ENCODE assay signal across 18 mouse cellular contexts in genomic region chr19:40349281-40349680, GRCm38 (mm10).
DNase-seq lines count a peak whose midpoint lies in the region; ATAC-seq and TF ChIP-seq lines count a peak whose summit lies in the region.
"Had no signal": no experiment of that assay in that cellular context is flagged by ENCODE, and none has a peak within 500 bp of the region (broad histone marks: within the 10 kb centered on the region; RNA-seq: fewer than 3 reads in every experiment).

No protein-coding gene starts in this region.

- TF ChIP-seq POLR2A in kidney, adult 2 months (IDR thresholded peaks at IDR 0.05; ENCODE audit: low read depth, low read length) = no peak

- H3K27ac ChIP-seq in kidney, embryonic 15.5 days = 0 out of 2 replicates have a peak overlapping the region, but pooled peaks have one; percentile 0
- H3K27ac ChIP-seq in kidney, adult 2 months (ENCODE audit: insufficient read depth, low read depth, low read length) = no peak overlapping the region
- H3K27ac ChIP-seq in forebrain, embryonic 13.5 days = peak overlapping the region; percentile 87
- peak overlapping the region; percentile 58; the same call in 1 of the 2 replicates for H3K27ac ChIP-seq in forebrain, postnatal 0 days (ENCODE audit: low read depth, low read length)
- H3K27ac ChIP-seq in midbrain, embryonic 13.5 days = peak overlapping the region; percentile 75; the same call in 1 of the 2 replicates

- peaks cover 12% of the 10 kb centered on the region; the same call in 1 of the 2 replicates for H3K36me3 ChIP-seq in kidney, embryonic 15.5 days
- H3K36me3 ChIP-seq in kidney, adult 2 months (ENCODE audit: control insufficient read depth, insufficient read depth, low read length) = no peaks in the 10 kb centered on the region; the same call in 1 of the 2 replicates
- peaks cover 18% of the 10 kb centered on the region for H3K36me3 ChIP-seq in forebrain, embryonic 13.5 days (ENCODE audit: poor library complexity, severe bottlenecking)
- peaks cover 23% of the 10 kb centered on the region for H3K36me3 ChIP-seq in forebrain, postnatal 0 days (ENCODE audit: insufficient read depth)
- 0 out of 2 replicates have a peak, but pooled peaks cover 14% of the 10 kb centered on the region for H3K36me3 ChIP-seq in midbrain, embryonic 13.5 days
- H3K36me3 ChIP-seq: limb, embryonic 15.5 days had no signal

- no peaks in the 10 kb centered on the region for H3K27me3 ChIP-seq in kidney, embryonic 15.5 days
- H3K27me3 ChIP-seq in kidney, adult 2 months (replicated peaks; ENCODE audit: control insufficient read depth, insufficient read depth, low read length) = no peaks in the 10 kb centered on the region
- no peaks in the 10 kb centered on the region for H3K27me3 ChIP-seq in forebrain, embryonic 13.5 days
- no peaks in the 10 kb centered on the region for H3K27me3 ChIP-seq in forebrain, postnatal 0 days (ENCODE audit: insufficient read depth, low read length)
- no peaks in the 10 kb centered on the region for H3K27me3 ChIP-seq in midbrain, embryonic 13.5 days
- H3K27me3 ChIP-seq: limb, embryonic 15.5 days had no signal

- peaks cover 10% of the 10 kb centered on the region; the same call in 1 of the 2 replicates for H3K4me1 ChIP-seq in kidney, embryonic 15.5 days
- H3K4me1 ChIP-seq in kidney, adult 2 months (ENCODE audit: control insufficient read depth, insufficient read depth, low read length) = no peaks in the 10 kb centered on the region
- peaks cover 52% of the 10 kb centered on the region for H3K4me1 ChIP-seq in forebrain, embryonic 13.5 days
- H3K4me1 ChIP-seq in forebrain, postnatal 0 days (ENCODE audit: insufficient read depth) = peaks cover 15% of the 10 kb centered on the region
- H3K4me1 ChIP-seq in midbrain, embryonic 13.5 days (replicated peaks) = peaks cover 31% of the 10 kb centered on the region

- H3K4me2 ChIP-seq in kidney, embryonic 15.5 days = no peak overlapping the region
- H3K4me2 ChIP-seq in forebrain, embryonic 13.5 days = no peak overlapping the region
- no peak overlapping the region for H3K4me2 ChIP-seq in forebrain, postnatal 0 days (ENCODE audit: low read depth)
- H3K4me2 ChIP-seq in midbrain, embryonic 13.5 days (replicated peaks) = no peak overlapping the region
- H3K4me2 ChIP-seq: limb, embryonic 15.5 days; lung, embryonic 14.5 days had no signal

- WGBS in kidney, embryonic 15.5 days = 80% methylated on average over 3 of the region's 3 CpGs
- 83% methylated on average over 3 of the region's 3 CpGs for WGBS in kidney, adult 2 months
- WGBS in forebrain, embryonic 13.5 days = 45% methylated on average over 3 of the region's 3 CpGs
- WGBS in forebrain, postnatal 0 days = 37% methylated on average over 3 of the region's 3 CpGs
- 52% methylated on average over 3 of the region's 3 CpGs for WGBS in midbrain, embryonic 13.5 days

- DNase-seq in kidney, adult 2 months = no peak
- DNase-seq in forebrain, postnatal 0 days = no peak
- DNase-seq in lung, adult 18-20 months = no peak
- no peak for DNase-seq in right cerebral cortex, postnatal 36 days (ENCODE audit: low spot score in 2 of 2)
- DNase-seq: adrenal gland, adult 2 months; cerebellum, adult 18-20 months; heart, adult 2 months; heart, postnatal 4 days; kidney, adult 9 months; lung, embryonic 14.5 days; right cerebral cortex, postnatal 14 days; thymus, adult 18-20 months had no signal

- no peak for TF ChIP-seq CTCF in kidney, adult 2 months (conservative IDR thresholded peaks at IDR 0.05; ENCODE audit: insufficient read depth, insufficient read length, low read depth, low read length)
- no peak for TF ChIP-seq CTCF in forebrain, postnatal 0 days (IDR thresholded peaks at IDR 0.05; ENCODE audit: low read depth)

- no peak for ATAC-seq in kidney, embryonic 15.5 days (replicated peaks; ENCODE audit: low FRiP score)
- no peak for ATAC-seq in forebrain, embryonic 13.5 days
- no peak for ATAC-seq in forebrain, postnatal 0 days
- no peak for ATAC-seq in midbrain, embryonic 13.5 days

- no peak overlapping the region for H3K9ac ChIP-seq in kidney, embryonic 15.5 days
- H3K9ac ChIP-seq in forebrain, embryonic 13.5 days = no peak overlapping the region
- no peak overlapping the region for H3K9ac ChIP-seq in forebrain, postnatal 0 days
- H3K9ac ChIP-seq in midbrain, embryonic 13.5 days (replicated peaks) = no peak overlapping the region
- H3K9ac ChIP-seq: limb, embryonic 15.5 days; lung, embryonic 14.5 days had no signal

- H3K4me3 ChIP-seq in kidney, embryonic 15.5 days (replicated peaks) = no peak overlapping the region
- H3K4me3 ChIP-seq in kidney, adult 2 months (ENCODE audit: insufficient read depth, low read depth, low read length) = no peak overlapping the region
- H3K4me3 ChIP-seq in forebrain, embryonic 13.5 days = no peak overlapping the region
- H3K4me3 ChIP-seq in forebrain, postnatal 0 days (ENCODE audit: low read depth, low read length) = no peak overlapping the region
- H3K4me3 ChIP-seq in midbrain, embryonic 13.5 days (replicated peaks) = no peak overlapping the region
- H3K4me3 ChIP-seq: heart, adult 2 months; limb, embryonic 15.5 days; myocyte had no signal

- 0 out of 2 replicates have a peak, but pooled peaks cover 2% of the 10 kb centered on the region for H3K9me3 ChIP-seq in kidney, embryonic 15.5 days (replicated peaks)
- H3K9me3 ChIP-seq in forebrain, embryonic 13.5 days (replicated peaks) = no peaks in the 10 kb centered on the region
- H3K9me3 ChIP-seq in forebrain, postnatal 0 days (ENCODE audit: low read length) = no peaks in the 10 kb centered on the region
- H3K9me3 ChIP-seq in midbrain, embryonic 13.5 days = no peaks in the 10 kb centered on the region
- H3K9me3 ChIP-seq: G1E; limb, embryonic 15.5 days had no signal
